Mouse (Mus musculus) small intestine, adult 2 months (tissue): ENCODE measurements at regions not wholly inside any gene's neighbourhood (a gene's known extent, or its start where the extent isn't known, plus 50 kb on each side); places are given as distances from the start of the nearest gene placed in this dataset.

ENCODE experiments used
- H3K27ac ChIP-seq: fragments of 200-500 bp; 2 replicates; pipeline ENCODE4 v1.5.1; 2012; ENCODE audit warnings: low read depth, low read length, control low read depth, inconsistent platforms; ENCODE audit not compliant: insufficient read depth
- H3K27me3 ChIP-seq: fragments of 200-500 bp; 2 replicates; pipeline ENCODE4 v1.6.1; 2012; ENCODE audit warnings: mild to moderate bottlenecking, moderate library complexity, low read length, inconsistent platforms; ENCODE audit not compliant: control insufficient read depth, insufficient read depth
- H3K36me3 ChIP-seq: fragments of 200-500 bp; 2 replicates; pipeline ENCODE4 v1.6.1; 2012; ENCODE audit warnings: mild to moderate bottlenecking, low read length, control low read depth, inconsistent platforms; ENCODE audit not compliant: control insufficient read depth, insufficient read depth
- H3K4me1 ChIP-seq: fragments of 200-500 bp; 2 replicates; pipeline ENCODE4 v1.6.1; 2012; ENCODE audit warnings: low read length, inconsistent platforms, mixed read lengths; ENCODE audit not compliant: control insufficient read depth, insufficient read depth, insufficient read length
- H3K4me3 ChIP-seq: fragments of 200-500 bp; 2 replicates; pipeline ENCODE4 v1.5.1; 2012; ENCODE audit warnings: low read depth, mild to moderate bottlenecking, control low read depth, inconsistent platforms, low read length, moderate library complexity
- CTCF ChIP-seq: fragments of 200-500 bp; IDR thresholded peaks from 2 replicates; pipeline ENCODE4 v1.5.1; 2012; ENCODE audit warnings: low read depth, mild to moderate bottlenecking, control low read depth, inconsistent platforms, low read length, moderate library complexity, mixed read lengths; ENCODE audit not compliant: insufficient replicate concordance, insufficient read length; ENCODE audit errors: extremely low read depth
- POLR2A ChIP-seq: fragments of 200-500 bp; IDR thresholded peaks from 2 replicates; pipeline ENCODE4 v1.6.1; 2012; ENCODE audit warnings: low read depth, mild to moderate bottlenecking, control low read depth, inconsistent platforms, low read length, moderate library complexity
- WGBS: fragments of 180-500 bp; shearing (Covaris S2); methylation state at CpG from one replicate; pipeline ENCODE4 v1.1.7; 2018; 5-methylcytosine and 5-hydroxymethylcytosine counted together

GRCm38 (mm10) chr15:42252730-42253330 lies 2118.7 kb downstream of the 9330182O14Rik start:
- TF ChIP-seq POLR2A (no peak), CTCF (no peak)
- no peaks in the 10 kb centered on the region for H3K36me3 ChIP-seq
- 51% methylated on average over 2 of the region's 2 CpGs for WGBS
- H3K27me3 ChIP-seq, result no peaks in the 10 kb centered on the region
- no peak overlapping the region for H3K4me3 ChIP-seq
- no peaks in the 10 kb centered on the region for H3K4me1 ChIP-seq
- H3K27ac ChIP-seq, result no peak overlapping the region

DNA sequence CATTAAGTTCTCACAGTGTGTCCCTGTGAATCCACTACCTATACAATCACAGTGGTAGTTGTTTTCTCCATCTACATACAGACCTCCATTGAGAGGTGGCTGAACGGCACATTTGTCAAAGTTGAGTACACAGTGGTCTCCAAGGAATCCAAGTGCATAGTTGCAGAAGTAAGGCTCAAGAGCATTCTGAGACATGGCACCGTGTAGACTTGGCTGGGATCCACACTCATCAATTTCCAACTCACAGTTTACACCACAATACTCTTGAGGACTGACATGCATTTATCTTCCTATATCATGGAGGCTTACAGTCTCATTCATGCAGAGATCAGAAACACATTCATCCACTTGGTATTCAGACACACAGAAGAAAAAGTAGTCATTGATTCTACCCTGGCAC lies 2122.2 kb downstream of the 9330182O14Rik start:
- Histone ChIP-seq H3K4me3 (no peak overlapping the region), H3K4me1 (no peaks in the 10 kb centered on the region), H3K36me3 (no peaks in the 10 kb centered on the region), H3K27me3 (no peaks in the 10 kb centered on the region), H3K27ac (no peak overlapping the region)
- 78% methylated on average over 2 of the region's 2 CpGs for WGBS
- TF ChIP-seq POLR2A (no peak), CTCF (no peak)

- Histone ChIP-seq H3K27me3 (no peaks in the 10 kb centered on the region), H3K36me3 (no peaks in the 10 kb centered on the region), H3K4me1 (no peaks in the 10 kb centered on the region), H3K27ac (no peak overlapping the region), H3K4me3 (no peak overlapping the region)
- TF ChIP-seq CTCF, result no peak
- TF ChIP-seq POLR2A, result no peak
- WGBS, result 46% methylated on average over 1 of the region's 1 CpGs
Measured at GRCm38 (mm10) chr15:42275117-42275516, 2141.0 kb downstream of the 9330182O14Rik start.

DNA sequence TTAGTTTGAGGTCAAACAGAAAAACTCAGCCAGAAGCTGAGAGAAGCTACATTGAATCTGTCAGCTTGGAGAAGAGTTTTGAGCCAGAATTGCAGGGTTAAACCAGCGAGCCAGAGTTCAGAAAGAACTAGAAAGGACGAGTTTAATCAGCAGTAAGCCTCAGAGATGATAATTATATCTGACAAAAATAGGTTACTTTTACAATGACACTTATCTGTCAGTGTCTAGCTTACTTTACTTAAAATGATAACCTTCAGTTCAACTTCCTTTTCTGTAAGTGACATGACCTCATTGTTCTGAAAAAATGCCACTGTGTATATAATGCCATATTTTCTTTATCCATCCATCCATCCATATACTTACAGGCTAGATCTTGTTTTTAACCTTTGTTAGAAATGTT lies 2143.1 kb downstream of the 9330182O14Rik start:
- 50% methylated on average over 2 of the region's 2 CpGs for WGBS
- Histone ChIP-seq H3K36me3 (no peaks in the 10 kb centered on the region), H3K4me3 (no peak overlapping the region), H3K4me1 (no peaks in the 10 kb centered on the region), H3K27ac (no peak overlapping the region), H3K27me3 (no peaks in the 10 kb centered on the region)
- TF ChIP-seq POLR2A (no peak), CTCF (no peak)

DNA sequence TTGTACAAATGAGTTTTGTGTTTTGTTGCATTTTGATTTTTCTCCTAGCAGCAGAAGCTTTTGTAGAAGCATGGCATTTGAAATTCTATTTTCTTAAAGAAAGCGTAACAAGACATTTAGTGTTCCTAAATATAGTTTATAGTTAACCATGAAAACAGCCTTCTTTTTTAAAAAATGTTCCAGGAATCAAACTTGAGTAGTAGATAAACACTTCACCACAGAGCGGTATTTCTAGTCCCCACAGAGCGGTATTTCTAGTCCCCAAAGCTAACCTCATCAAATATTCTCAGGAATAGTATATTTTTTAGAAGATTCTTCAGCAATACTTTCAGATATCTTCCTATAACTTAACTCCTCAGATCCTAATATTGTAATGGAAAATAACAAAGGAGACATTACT lies 2146.6 kb downstream of the 9330182O14Rik start:
- Histone ChIP-seq H3K36me3 (no peaks in the 10 kb centered on the region), H3K27me3 (no peaks in the 10 kb centered on the region), H3K4me1 (no peaks in the 10 kb centered on the region), H3K4me3 (no peak overlapping the region), H3K27ac (no peak overlapping the region)
- no peak for TF ChIP-seq POLR2A
- TF ChIP-seq CTCF, result no peak
- 94% methylated on average over 3 of the region's 3 CpGs for WGBS

DNA sequence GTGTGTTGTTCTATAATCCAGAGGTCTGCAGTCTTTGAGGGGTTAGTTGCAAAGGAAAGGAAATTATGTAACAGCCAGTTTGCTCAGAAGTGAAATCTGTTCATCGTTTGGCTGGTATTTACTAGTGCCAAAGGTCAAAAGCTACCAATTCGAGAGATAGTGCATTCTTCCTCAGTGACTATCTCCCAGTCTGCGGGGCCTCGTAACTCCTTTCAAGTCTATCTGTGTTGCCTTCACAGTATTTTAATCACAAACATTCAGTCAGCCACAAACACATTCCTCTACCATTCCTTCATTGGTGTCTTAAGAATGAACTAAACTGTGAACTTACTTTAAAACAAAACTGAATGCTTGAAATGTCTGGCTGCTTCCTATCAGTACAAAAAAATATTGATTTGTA lies 2162.2 kb downstream of the 9330182O14Rik start:
- Histone ChIP-seq H3K36me3 (no peaks in the 10 kb centered on the region), H3K4me3 (no peak overlapping the region), H3K27ac (no peak overlapping the region), H3K27me3 (no peaks in the 10 kb centered on the region), H3K4me1 (no peaks in the 10 kb centered on the region)
- WGBS, result 20% methylated on average over 4 of the region's 4 CpGs
- TF ChIP-seq POLR2A, result no peak
- TF ChIP-seq CTCF, result no peak

DNA sequence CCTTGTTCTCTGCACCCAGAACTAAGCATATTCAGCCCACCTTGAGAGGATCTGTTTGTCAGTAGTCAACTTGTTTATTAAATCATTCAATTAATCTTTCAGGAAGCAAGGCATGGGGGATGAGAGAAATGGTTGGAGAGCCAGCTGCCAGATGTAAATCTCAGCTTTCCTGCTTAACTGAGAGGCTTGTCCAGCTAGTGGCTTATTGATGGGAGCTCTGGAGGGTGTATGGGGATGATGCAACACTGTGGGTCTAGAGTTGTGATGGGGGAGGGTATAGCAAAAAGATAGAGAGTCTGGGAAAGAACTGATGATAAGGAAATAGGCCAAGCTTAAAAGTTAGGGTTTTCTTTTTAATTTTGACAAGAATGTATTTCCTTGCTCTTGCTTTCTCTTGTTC lies 2163.3 kb downstream of the 9330182O14Rik start:
- Histone ChIP-seq H3K27ac (no peak overlapping the region), H3K4me1 (no peaks in the 10 kb centered on the region), H3K36me3 (no peaks in the 10 kb centered on the region), H3K4me3 (no peak overlapping the region), H3K27me3 (no peaks in the 10 kb centered on the region)
- TF ChIP-seq CTCF (no peak), POLR2A (no peak)

- H3K4me3 ChIP-seq, result no peak overlapping the region
- H3K4me1 ChIP-seq, result no peaks in the 10 kb centered on the region
- 93% methylated on average over 1 of the region's 1 CpGs for WGBS
- TF ChIP-seq POLR2A, result no peak
- no peak overlapping the region for H3K27ac ChIP-seq
- H3K27me3 ChIP-seq, result no peaks in the 10 kb centered on the region
- H3K36me3 ChIP-seq, result no peaks in the 10 kb centered on the region
Measured at GRCm38 (mm10) chr15:42301956-42302355, 2167.8 kb downstream of the 9330182O14Rik start.
